Mouse (Mus musculus) forebrain, postnatal 0 days (tissue): ENCODE data around the gene Pmm1. TPM values are rescaled to one million over a fixed set of nuclear protein-coding genes. Genes with fewer than 3 reads are reported as not detected.

Source experiments
- ATAC-seq: fragments of 200-750 bp; cut with Nextera tagmentation; 2 replicates; pipeline ENCODE4 v1.8.0; 2017; ENCODE audit warnings: mild to moderate bottlenecking, moderate library complexity
- DNase-seq: peaks from one replicate; pipeline ENCODE4 v3.0.0-alpha.2; 2015
- H3K27ac ChIP-seq: fragments of 300-500 bp; sonication (generic); 2 replicates; pipeline ENCODE4 v1.5.1; 2014; ENCODE audit warnings: low read depth, mild to moderate bottlenecking, antibody characterized with exemption, low read length, moderate library complexity, mixed read lengths
- H3K27me3 ChIP-seq: fragments of 300-500 bp; sonication (generic); 2 replicates; pipeline ENCODE4 v1.6.1; 2014; ENCODE audit warnings: mild to moderate bottlenecking, low read length, mixed read lengths; ENCODE audit not compliant: insufficient read depth
- H3K36me3 ChIP-seq: fragments of 300-500 bp; sonication (generic); 2 replicates; pipeline ENCODE4 v1.6.1; 2014; ENCODE audit warnings: mild to moderate bottlenecking, moderate library complexity; ENCODE audit not compliant: insufficient read depth
- H3K4me1 ChIP-seq: fragments of 300-500 bp; sonication (generic); 2 replicates; pipeline ENCODE4 v1.6.1; 2014; ENCODE audit warnings: antibody characterized with exemption; ENCODE audit not compliant: insufficient read depth
- H3K4me2 ChIP-seq: fragments of 300-500 bp; sonication (generic); 2 replicates; pipeline ENCODE4 v1.6.1; 2014; ENCODE audit warnings: low read depth, mild to moderate bottlenecking, moderate library complexity
- H3K4me3 ChIP-seq: fragments of 300-500 bp; sonication (generic); 2 replicates; pipeline ENCODE4 v1.5.1; 2014; ENCODE audit warnings: low read depth, low read length, mixed read lengths
- H3K9ac ChIP-seq: fragments of 300-500 bp; sonication (generic); 2 replicates; pipeline ENCODE4 v1.6.1; 2014; ENCODE audit warnings: mild to moderate bottlenecking
- H3K9me3 ChIP-seq: fragments of 300-500 bp; sonication (generic); 2 replicates; pipeline ENCODE4 v1.6.1; 2016; ENCODE audit warnings: low read length
- CTCF ChIP-seq: sonication (generic); IDR thresholded peaks from 2 replicates; pipeline ENCODE4 v1.5.1; 2016; ENCODE audit warnings: antibody characterized with exemption, control low read depth, low read depth
- WGBS: fragments of 180-500 bp; shearing (Covaris S2); extraction: QIAGEN DNeasy Blood & Tissue Kit; methylation state at CpG from one replicate; pipeline ENCODE4 v1.1.7; 2014; 5-methylcytosine and 5-hydroxymethylcytosine counted together
- polyA plus RNA-seq: library from polyadenylated mRNA; unstranded; fragments of >200 nt; fragmentation: Nextera tagmentation; extraction: Ambion mirVana; gene quantifications from 2 replicates; pipeline ENCODE4 v1.2.1, GENCODE M21; 2015
- total RNA-seq: library from RNA; depleted of rRNA; stranded (reverse); fragments of >200 nt; gene quantifications from 2 replicates; pipeline ENCODE4 v1.2.3, GENCODE M21; 2014

Gene Pmm1
- total and polyA plus RNA-seq, 2 experiments from 2014 or later: 132 to 162 TPM

GRCm38 (mm10) chr15:81968447-81968846 lies 7.7 kb upstream of the Pmm1 start:
- Histone ChIP-seq H3K4me2 (no peak overlapping the region), H3K4me1 (no peaks in the 10 kb centered on the region), H3K36me3 (no peaks in the 10 kb centered on the region), H3K27ac (no peak overlapping the region), H3K4me3 (no peak overlapping the region), H3K9me3 (no peaks in the 10 kb centered on the region), H3K27me3 (no peaks in the 10 kb centered on the region), H3K9ac (no peak overlapping the region)
- DNase-seq (no peak), ATAC-seq (no peak)
- TF ChIP-seq CTCF: no peak
- WGBS: 64% methylated on average over 2 of the region's 2 CpGs

GRCm38 (mm10) chr15:81967821-81968220 lies 7.1 kb upstream of the Pmm1 start:
- Histone ChIP-seq H3K4me3 (no peak overlapping the region), H3K4me1 (no peaks in the 10 kb centered on the region), H3K27me3 (no peaks in the 10 kb centered on the region), H3K9ac (no peak overlapping the region), H3K4me2 (no peak overlapping the region), H3K27ac (no peak overlapping the region), H3K9me3 (no peaks in the 10 kb centered on the region), H3K36me3 (no peaks in the 10 kb centered on the region)
- 90% methylated on average over 5 of the region's 5 CpGs for WGBS
- no peak for TF ChIP-seq CTCF
- DNase-seq: no peak
- ATAC-seq: no peak

GRCm38 (mm10) chr15:81966062-81966829 lies 5.5 kb upstream of the Pmm1 start:
- H3K36me3 ChIP-seq: no peaks in the 10 kb centered on the region
- no peak overlapping the region for H3K4me2 ChIP-seq
- TF ChIP-seq CTCF: no peak
- H3K27me3 ChIP-seq: no peaks in the 10 kb centered on the region
- ATAC-seq (no peak), DNase-seq (no peak)
- H3K4me1 ChIP-seq: 0 out of 2 replicates have a peak, but pooled peaks cover 1% of the 10 kb centered on the region
- 80% methylated on average over 13 of the region's 14 CpGs for WGBS
- no peak overlapping the region for H3K27ac ChIP-seq
- H3K4me3 ChIP-seq: no peak overlapping the region
- no peaks in the 10 kb centered on the region for H3K9me3 ChIP-seq
- no peak overlapping the region for H3K9ac ChIP-seq

GRCm38 (mm10) chr15:81964980-81965545 lies 4.3 kb upstream of the Pmm1 start:
- Histone ChIP-seq H3K27me3 (no peaks in the 10 kb centered on the region), H3K4me2 (no peak overlapping the region), H3K4me3 (no peak overlapping the region), H3K9ac (no peak overlapping the region), H3K4me1 (0 out of 2 replicates have a peak, but pooled peaks cover 4% of the 10 kb centered on the region), H3K9me3 (no peaks in the 10 kb centered on the region), H3K27ac (no peak overlapping the region), H3K36me3 (no peaks in the 10 kb centered on the region)
- TF ChIP-seq CTCF: no peak
- DNase-seq: no peak
- 49% methylated on average over 4 of the region's 4 CpGs for WGBS
- ATAC-seq: no peak

DNA sequence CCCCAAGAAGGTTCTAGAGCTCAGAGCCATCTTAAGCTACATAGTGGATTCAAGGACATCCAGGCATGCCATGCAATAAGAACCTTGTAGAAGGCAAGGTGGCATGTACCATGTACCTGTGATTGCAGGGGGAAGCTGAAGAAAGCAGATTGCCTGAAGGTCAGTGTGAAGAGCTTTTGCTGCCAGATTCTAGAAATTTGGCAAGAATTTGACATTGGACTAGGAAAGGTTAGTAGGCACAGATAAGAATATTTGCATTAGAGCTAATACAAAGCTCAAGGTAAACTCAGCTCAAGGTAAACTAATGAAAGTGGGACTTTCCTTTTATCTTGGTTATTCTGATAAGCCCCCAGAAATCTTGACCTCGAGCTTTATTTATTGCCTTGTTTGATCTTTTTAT lies 3.5 kb upstream of the Pmm1 start:
- no peak for TF ChIP-seq CTCF
- no peak for DNase-seq
- Histone ChIP-seq H3K27ac (no peak overlapping the region), H3K4me3 (no peak overlapping the region), H3K4me2 (no peak overlapping the region), H3K4me1 (0 out of 2 replicates have a peak, but pooled peaks cover 4% of the 10 kb centered on the region), H3K27me3 (no peaks in the 10 kb centered on the region), H3K9me3 (no peaks in the 10 kb centered on the region), H3K9ac (no peak overlapping the region), H3K36me3 (no peaks in the 10 kb centered on the region)
- WGBS: 67% methylated on average over 1 of the region's 1 CpGs
- no peak for ATAC-seq

- TF ChIP-seq CTCF: no peak
- Histone ChIP-seq H3K36me3 (no peaks in the 10 kb centered on the region; the same call in 1 of the 2 replicates), H3K27me3 (no peaks in the 10 kb centered on the region), H3K4me3 (peak overlapping the region; percentile 53), H3K4me1 (0 out of 2 replicates have a peak, but pooled peaks cover 6% of the 10 kb centered on the region), H3K4me2 (peak overlapping the region; percentile 78), H3K9me3 (no peaks in the 10 kb centered on the region), H3K27ac (peak overlapping the region; percentile 89), H3K9ac (peak overlapping the region; percentile 73)
- 5% methylated on average over 6 of the region's 8 CpGs for WGBS
- DNase-seq (no peak), ATAC-seq (peak; percentile 5)
Observed at GRCm38 (mm10) chr15:81961078-81961451, 335 bp upstream of the Pmm1 start.

DNA sequence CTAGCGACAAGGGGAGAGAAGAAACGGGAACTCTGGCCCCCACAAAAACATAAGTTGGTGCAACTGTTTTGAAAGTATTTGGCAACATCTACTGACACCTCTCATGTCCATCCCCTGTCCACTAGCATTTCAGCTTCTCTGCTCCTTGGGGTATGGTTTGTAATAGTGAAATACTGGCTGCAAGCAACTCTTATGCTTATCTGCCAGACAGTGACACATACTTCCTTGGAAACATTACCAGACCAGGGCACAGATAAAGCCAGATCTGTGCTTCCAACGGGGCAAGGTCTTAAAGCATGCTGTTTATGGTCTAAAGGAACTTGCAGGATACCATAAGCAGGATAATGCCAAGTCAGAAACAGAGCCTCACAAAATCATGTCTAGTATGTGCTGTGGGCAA lies 1.8 kb downstream of the Pmm1 start:
- no peak for ATAC-seq
- H3K4me1 ChIP-seq: 0 out of 2 replicates have a peak, but pooled peaks cover 6% of the 10 kb centered on the region
- no peaks in the 10 kb centered on the region for H3K9me3 ChIP-seq
- TF ChIP-seq CTCF: no peak
- no peak for DNase-seq
- peaks cover 20% of the 10 kb centered on the region for H3K36me3 ChIP-seq
- H3K27me3 ChIP-seq: no peaks in the 10 kb centered on the region
- 88% methylated on average over 3 of the region's 3 CpGs for WGBS
- H3K9ac ChIP-seq: no peak overlapping the region
- no peak overlapping the region for H3K4me2 ChIP-seq
- no peak overlapping the region for H3K27ac ChIP-seq
- no peak overlapping the region for H3K4me3 ChIP-seq
